Mouse (Mus musculus) MEL (cell line): ENCODE measurements around the gene Fgf22. TPM values are rescaled to one million over a fixed set of nuclear protein-coding genes. Genes with fewer than 3 reads are reported as not detected.

Experiments
- DNase-seq: peaks from one replicate; pipeline ENCODE4 v3.0.0; 2011; ENCODE audit warnings: low read depth, low spot score
- H3K27ac ChIP-seq: 2 replicates; pipeline ENCODE4 v1.5.1; 2012; ENCODE audit warnings: low read depth, mild to moderate bottlenecking, control low read depth, low read length, moderate library complexity; ENCODE audit not compliant: control insufficient read depth
- H3K27me3 ChIP-seq, 2 experiments: fragments of 150-350 bp in 1 of 2; sonication (generic) in 1 of 2; 2 replicates each; pipeline ENCODE4 v1.6.1; 2012; ENCODE audit warnings: low read length in 2 of 2, mild to moderate bottlenecking in 2 of 2, improper control_type of control experiment in 1 of 2, moderate library complexity in 1 of 2; ENCODE audit not compliant: insufficient read depth in 2 of 2, control insufficient read depth in 1 of 2
- H3K36me3 ChIP-seq, 2 experiments: 2 replicates each; pipeline ENCODE4 v1.6.1; 2012 to 2014; ENCODE audit warnings: low read length in 2 of 2, improper control_type of control experiment in 1 of 2, inconsistent platforms in 1 of 2, mild to moderate bottlenecking in 1 of 2; ENCODE audit not compliant: insufficient read depth in 2 of 2, control insufficient read depth in 1 of 2
- H3K4me1 ChIP-seq, 2 experiments: fragments of 150-350 bp in 1 of 2; sonication (generic) in 1 of 2; 2 replicates each; pipeline ENCODE4 v1.6.1; 2012; ENCODE audit warnings: low read length in 2 of 2, improper control_type of control experiment in 1 of 2, mild to moderate bottlenecking in 1 of 2; ENCODE audit not compliant: insufficient read depth in 2 of 2, control insufficient read depth in 1 of 2
- H3K4me3 ChIP-seq, 2 experiments: fragments of 150-350 bp in 1 of 2; sonication (generic) in 1 of 2; 2 replicates each; pipeline ENCODE4 v1.5.1; 2012; ENCODE audit warnings: low read depth in 2 of 2, low read length in 2 of 2, mild to moderate bottlenecking in 2 of 2, moderate library complexity in 2 of 2, control low read depth in 1 of 2, improper control_type of control experiment in 1 of 2; ENCODE audit not compliant: control insufficient read depth in 1 of 2, insufficient read depth in 1 of 2
- H3K79me2 ChIP-seq: 2 replicates; pipeline ENCODE4 v1.6.1; 2012; ENCODE audit warnings: mild to moderate bottlenecking, low read length, moderate library complexity; ENCODE audit not compliant: control insufficient read depth, poor library complexity, insufficient read depth
- H3K9ac ChIP-seq: 2 replicates; pipeline ENCODE4 v1.6.1; 2012; ENCODE audit warnings: low read depth, mild to moderate bottlenecking, control low read depth, low read length, moderate library complexity; ENCODE audit not compliant: control insufficient read depth, poor library complexity, severe bottlenecking
- H3K9me3 ChIP-seq: fragments of 150-350 bp; sonication (generic); replicated peaks from 2 replicates; pipeline ENCODE4 v1.6.1; 2012; ENCODE audit warnings: mild to moderate bottlenecking, low read length, improper control_type of control experiment, moderate library complexity; ENCODE audit not compliant: insufficient read depth
- BHLHE40 ChIP-seq: IDR thresholded peaks from 2 replicates; pipeline ENCODE4 v1.6.1; 2012; ENCODE audit warnings: low read depth, mild to moderate bottlenecking, inconsistent platforms, low read length, improper control_type of control experiment, borderline replicate concordance
- CHD1 ChIP-seq: IDR thresholded peaks from 2 replicates; pipeline ENCODE4 v1.6.1; 2012; ENCODE audit warnings: low read depth, mild to moderate bottlenecking, inconsistent platforms, low read length, improper control_type of control experiment
- E2F4 ChIP-seq: IDR thresholded peaks from 2 replicates; pipeline ENCODE4 v1.6.1; 2011; ENCODE audit warnings: low read depth, low read length, improper control_type of control experiment, borderline replicate concordance
- ETS1 ChIP-seq: IDR thresholded peaks from 2 replicates; pipeline ENCODE4 v1.6.1; 2012; ENCODE audit warnings: low read depth, mild to moderate bottlenecking, inconsistent platforms, low read length, improper control_type of control experiment, moderate library complexity
- GATA1 ChIP-seq: IDR thresholded peaks from 2 replicates; pipeline ENCODE4 v1.6.1; 2011; ENCODE audit warnings: low read depth, low read length, improper control_type of control experiment
- KAT2A ChIP-seq: conservative IDR thresholded peaks from 2 replicates; pipeline ENCODE4 v1.6.1; 2012; ENCODE audit warnings: low read depth, low read length, improper control_type of control experiment, inconsistent platforms
- MAFK ChIP-seq: IDR thresholded peaks from 2 replicates; pipeline ENCODE4 v1.6.1; 2011; ENCODE audit warnings: low read depth, mild to moderate bottlenecking, low read length, improper control_type of control experiment, borderline replicate concordance
- MAZ ChIP-seq: IDR thresholded peaks from 2 replicates; pipeline ENCODE4 v1.6.1; 2012; ENCODE audit warnings: low read depth, mild to moderate bottlenecking, inconsistent platforms, low read length, improper control_type of control experiment
- MXI1 ChIP-seq: IDR thresholded peaks from 2 replicates; pipeline ENCODE4 v1.6.1; 2011; ENCODE audit warnings: mild to moderate bottlenecking, low read depth, low read length, improper control_type of control experiment
- MYC ChIP-seq: IDR thresholded peaks from 2 replicates; pipeline ENCODE4 v1.6.1; 2011; ENCODE audit warnings: low read depth, mild to moderate bottlenecking, low read length, improper control_type of control experiment, moderate library complexity
- NELFE ChIP-seq: IDR thresholded peaks from 2 replicates; pipeline ENCODE4 v1.6.1; 2011; ENCODE audit warnings: low read depth, low read length, improper control_type of control experiment
- POLR2AphosphoS5 ChIP-seq: IDR thresholded peaks from 2 replicates; pipeline ENCODE4 v1.6.1; 2012; ENCODE audit warnings: low read depth, borderline replicate concordance, mild to moderate bottlenecking, inconsistent platforms, low read length, moderate library complexity, mixed read lengths
- RAD21 ChIP-seq: IDR thresholded peaks from 2 replicates; pipeline ENCODE4 v1.6.1; 2011; ENCODE audit warnings: mild to moderate bottlenecking, low read depth, low read length, improper control_type of control experiment
- RCOR1 ChIP-seq: IDR thresholded peaks from 2 replicates; pipeline ENCODE4 v1.6.1; 2012; ENCODE audit warnings: low read depth, mild to moderate bottlenecking, inconsistent platforms, low read length, improper control_type of control experiment
- SMC3 ChIP-seq: IDR thresholded peaks from 2 replicates; pipeline ENCODE4 v1.6.1; 2011; ENCODE audit warnings: low read depth, low read length, improper control_type of control experiment
- TAL1 ChIP-seq: IDR thresholded peaks from 2 replicates; pipeline ENCODE4 v1.6.1; 2012; ENCODE audit warnings: mild to moderate bottlenecking, inconsistent platforms, low read length, moderate library complexity, mixed read lengths
- USF1 ChIP-seq: IDR thresholded peaks from 2 replicates; pipeline ENCODE4 v1.6.1; 2014; ENCODE audit warnings: low read depth, mild to moderate bottlenecking, inconsistent platforms, low read length, improper control_type of control experiment, moderate library complexity
- USF2 ChIP-seq, 2 experiments: IDR thresholded peaks; 2 replicates each; pipeline ENCODE4 v1.6.1; 2011 to 2012; ENCODE audit warnings: improper control_type of control experiment in 2 of 2, low read length in 2 of 2, borderline replicate concordance in 1 of 2, inconsistent platforms in 1 of 2, low read depth in 1 of 2, mild to moderate bottlenecking in 1 of 2; ENCODE audit not compliant: insufficient read depth in 1 of 2
- ZKSCAN1 ChIP-seq: IDR thresholded peaks from 2 replicates; pipeline ENCODE4 v1.6.1; 2012; ENCODE audit warnings: low read depth, mild to moderate bottlenecking, inconsistent platforms, low read length, improper control_type of control experiment, moderate library complexity
- ZMIZ1 ChIP-seq: IDR thresholded peaks from 2 replicates; pipeline ENCODE4 v1.6.1; 2012; ENCODE audit warnings: low read depth, mild to moderate bottlenecking, inconsistent platforms, low read length, improper control_type of control experiment, moderate library complexity
- ZNF384 ChIP-seq: IDR thresholded peaks from 2 replicates; pipeline ENCODE4 v1.6.1; 2012; ENCODE audit warnings: low read depth, mild to moderate bottlenecking, inconsistent platforms, low read length, improper control_type of control experiment
- polyA plus RNA-seq, 2 experiments: library from polyadenylated mRNA; stranded (reverse) in 1 of 2; unstranded in 1 of 2; fragments of >175 nt in 1 of 2; fragments of >200 nt in 1 of 2; gene quantifications; 2 replicates each; pipeline versions ENCODE4 v1.2.1 to v1.2.4; 2012; ENCODE audit warnings: low replicate concordance in 2 of 2, low read depth in 1 of 2; ENCODE audit not compliant: insufficient read length in 2 of 2, insufficient read depth in 1 of 2, missing spikeins in 1 of 2
- total RNA-seq: library from RNA; depleted of rRNA; stranded (reverse); fragments of 300-350 nt; gene quantifications from 2 replicates; pipeline ENCODE4 v1.2.3, GENCODE M21; 2012

Fgf22 gene
- total and polyA plus RNA-seq, 3 experiments: 0.15 to 0.33 TPM; not detected in 1

DNA sequence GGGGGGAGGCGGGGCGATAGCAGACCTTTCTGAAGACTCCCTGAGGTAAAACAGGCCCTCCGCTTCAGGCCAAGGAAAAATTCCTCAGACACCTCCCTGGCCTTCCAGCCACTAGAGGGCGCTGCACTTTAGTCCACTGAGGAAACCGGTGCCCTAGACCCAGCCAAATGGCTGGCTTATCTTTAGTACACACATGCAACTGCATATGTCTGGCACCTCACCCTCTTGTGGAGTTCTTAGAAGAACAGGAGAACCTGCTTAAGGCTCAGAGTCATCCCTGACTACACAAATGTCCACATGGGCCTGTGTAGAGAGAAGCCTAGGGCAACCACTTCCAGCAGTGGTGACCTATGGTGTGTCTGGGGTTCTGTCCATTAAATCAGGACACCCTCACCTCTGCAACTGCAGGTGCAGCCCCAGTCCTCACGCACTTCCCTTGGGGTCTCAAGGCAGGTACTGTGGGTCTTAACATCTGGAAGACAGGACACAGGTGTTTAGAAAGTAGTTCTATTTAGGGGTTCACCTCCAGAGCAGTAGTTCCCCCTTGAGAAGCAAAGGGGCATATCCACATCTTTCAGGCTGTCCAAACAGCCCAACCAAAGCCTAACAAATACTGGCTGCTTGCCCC is 42.3 kb upstream of the Fgf22 start (continued):
- TF ChIP-seq TAL1 (peak; percentile 97), MAZ (no peak), RAD21 (peak; percentile 18), MXI1 (peak; percentile 71)
- TF ChIP-seq, all 39 proteins: peak for 18

DNA sequence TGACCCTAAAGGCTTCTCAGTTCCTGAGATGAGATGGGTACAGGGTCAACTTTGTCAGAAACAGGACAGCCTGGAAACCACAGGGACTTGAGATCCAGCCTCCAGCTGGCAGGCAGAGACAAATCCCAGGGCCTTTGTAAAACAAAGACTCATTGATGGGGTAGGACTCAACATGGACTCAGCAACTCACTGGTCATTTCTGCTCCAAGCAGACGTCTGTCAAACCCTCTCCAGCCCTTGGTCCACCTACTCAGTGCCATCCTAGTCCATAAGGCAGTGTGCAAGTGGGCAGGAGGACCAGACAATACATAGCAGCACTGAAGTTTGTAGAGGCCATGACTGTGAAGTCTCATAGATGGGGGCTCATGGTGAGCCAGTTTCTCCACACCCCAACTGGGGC is 41.7 kb upstream of the Fgf22 start:
- H3K9me3 ChIP-seq: no peaks in the 10 kb centered on the region
- H3K4me3 ChIP-seq: no peak overlapping the region
- DNase-seq: peak; percentile 51
- H3K9ac ChIP-seq: no peak overlapping the region
- H3K79me2 ChIP-seq: peaks cover 4% of the 10 kb centered on the region
- no peak overlapping the region for H3K27ac ChIP-seq
- H3K36me3 ChIP-seq: peaks cover 0 to 6% of the 10 kb centered on the region in 2 experiments; a peak in 2 of 4 replicates
- H3K27me3 ChIP-seq: no peaks in the 10 kb centered on the region
- peaks cover 0 to 9% of the 10 kb centered on the region in 2 experiments; a peak in 2 of 4 replicates for H3K4me1 ChIP-seq
- TF ChIP-seq USF1 (no peak), NELFE (peak; percentile 37; the same call in 1 of the 2 replicates)

DNA sequence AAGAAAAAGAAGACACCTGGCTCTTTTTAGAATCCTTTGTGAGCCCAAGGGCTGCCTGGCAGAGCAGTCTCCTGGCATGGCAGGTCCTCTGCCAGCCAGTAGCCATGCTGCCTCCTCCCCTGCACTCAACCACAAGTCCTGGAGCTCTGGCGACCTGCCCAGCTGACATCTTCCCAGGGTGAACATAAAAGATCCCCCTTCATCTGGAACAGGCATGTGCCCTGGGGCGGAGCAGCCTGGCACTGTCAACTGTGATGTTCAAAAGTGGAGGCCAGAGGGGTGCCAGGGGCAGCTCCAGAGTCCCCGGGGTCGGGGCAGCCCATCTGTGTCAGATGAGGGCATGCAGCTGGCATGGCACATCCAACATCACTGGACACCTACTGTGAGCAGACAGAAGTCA is 39.9 kb upstream of the Fgf22 start:
- H3K9me3 ChIP-seq: no peaks in the 10 kb centered on the region
- no peak overlapping the region for H3K4me3 ChIP-seq
- no peak overlapping the region for H3K9ac ChIP-seq
- H3K27me3 ChIP-seq: no peaks in the 10 kb centered on the region; a peak in 1 of 4 replicates
- DNase-seq: no peak
- peaks cover 0 to 9% of the 10 kb centered on the region in 2 experiments; a peak in 2 of 4 replicates for H3K4me1 ChIP-seq
- no peaks in the 10 kb centered on the region for H3K79me2 ChIP-seq
- TF ChIP-seq MAZ (no peak), ZMIZ1 (no peak), KAT2A (no peak), E2F4 (no peak), ETS1 (no peak)
- TF ChIP-seq, all 39 proteins: peak for 0
- Histone ChIP-seq H3K36me3 (peaks cover 0 to 6% of the 10 kb centered on the region in 2 experiments; a peak in 2 of 4 replicates), H3K27ac (no peak overlapping the region)

DNA sequence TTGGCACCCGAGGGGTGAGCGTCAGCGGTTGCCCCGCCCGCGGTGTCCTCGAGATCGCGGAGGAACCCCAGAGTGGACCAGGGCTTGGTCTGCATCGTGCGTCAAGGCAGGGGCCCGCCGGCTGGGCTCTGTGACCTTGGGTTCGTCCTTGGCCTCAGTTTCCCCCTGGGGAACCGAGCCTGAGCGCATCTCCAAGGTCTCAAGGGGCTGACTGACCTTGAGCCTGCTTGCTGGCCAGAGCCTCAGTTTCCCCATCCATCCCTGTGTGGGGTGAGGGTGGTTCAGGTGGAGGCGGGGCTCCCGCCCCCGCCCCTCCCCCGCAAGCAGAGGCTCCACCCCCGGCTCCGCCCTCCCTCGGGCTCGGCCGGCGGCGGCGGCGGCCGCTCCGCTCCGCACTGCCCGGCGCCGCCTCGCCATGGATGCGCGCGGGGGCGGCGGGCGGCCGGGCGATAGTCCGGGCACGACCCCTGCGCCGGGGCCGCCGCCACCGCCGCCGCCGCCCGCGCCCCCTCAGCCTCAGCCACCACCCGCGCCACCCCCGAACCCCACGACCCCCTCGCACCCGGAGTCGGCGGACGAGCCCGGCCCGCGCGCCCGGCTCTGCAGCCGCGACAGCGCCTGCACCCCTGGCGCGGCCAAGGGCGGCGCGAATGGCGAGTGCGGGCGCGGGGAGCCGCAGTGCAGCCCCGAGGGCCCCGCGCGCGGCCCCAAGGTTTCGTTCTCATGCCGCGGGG is 38.5 kb upstream of the Fgf22 start, which contains the start of gene Hcn2:
Hcn2 (plus strand) TSS at position 381 of the 734 bp plus-strand sequence.
- Histone ChIP-seq H3K9ac (peak within 1 kb of the TSS; percentile 56), H3K79me2 (no peaks in the 10 kb centered on the region), H3K27me3 (peaks cover 0 to 2% of the 10 kb centered on the region in 2 experiments; a peak in 2 of 4 replicates), H3K9me3 (no peaks in the 10 kb centered on the region), H3K27ac (no peak within 1 kb of the TSS), H3K36me3 (peaks cover 0 to 6% of the 10 kb centered on the region in 2 experiments; a peak in 2 of 4 replicates), H3K4me1 (peaks cover 0 to 9% of the 10 kb centered on the region in 2 experiments; a peak in 2 of 4 replicates), H3K4me3 (peak within 1 kb of the TSS; percentile 54 to 63; a peak in 3 of 4 replicates)
- DNase-seq: no peak
- TF ChIP-seq SMC3 (no peak), POLR2AphosphoS5 (no peak), MAFK (no peak), USF2 (IDR thresholded peaks at IDR 0.05; ENCODE audit: borderline replicate concordance in 1 of 2, insufficient read depth in 1 of 2, low read depth in 1 of 2, low read length in 2 of 2) (no peak), MYC (no peak), ZNF384 (no peak), RCOR1 (no peak), BHLHE40 (no peak), MAZ (no peak), GATA1 (no peak), ZKSCAN1 (no peak), USF1 (no peak), CHD1 (no peak)
